Mouse (Mus musculus) heart, adult 2 months (tissue): ENCODE data around the gene Rbm15.

Experiments
- CTCF ChIP-seq: fragments of 200-600 bp; IDR thresholded peaks from 2 replicates; pipeline ENCODE4 v1.8.1; 2022; ENCODE audit warnings: antibody characterized with exemption, mild to moderate bottlenecking, moderate library complexity
- EP300 ChIP-seq: fragments of 200-500 bp; IDR thresholded peaks from 2 replicates; pipeline ENCODE4 v1.6.1; 2011; ENCODE audit warnings: low read depth, low read length, control low read depth; ENCODE audit not compliant: insufficient read depth
- POLR2A ChIP-seq: fragments of 200-500 bp; IDR thresholded peaks from 2 replicates; pipeline ENCODE4 v1.6.1; 2011; ENCODE audit warnings: mild to moderate bottlenecking, low read depth, low read length, control low read depth; ENCODE audit not compliant: insufficient read depth

DNA sequence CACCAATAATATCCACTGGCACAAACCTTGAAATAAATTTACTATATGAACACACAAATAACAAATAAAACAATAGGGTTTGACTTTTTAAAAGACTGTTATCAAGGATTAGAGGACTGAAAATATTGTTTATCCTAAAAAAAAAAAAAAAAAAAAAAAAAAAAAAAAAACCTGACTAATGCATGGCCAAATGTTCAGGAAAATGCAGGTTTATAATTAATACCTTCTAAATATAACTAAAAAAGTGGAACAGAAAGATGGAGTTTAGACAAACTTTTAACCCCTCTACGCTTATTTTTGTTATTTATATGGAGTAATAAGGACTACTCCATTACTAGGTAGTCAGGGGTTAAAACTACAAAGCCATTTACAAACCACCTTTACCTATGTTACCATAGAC, 7.0 kb downstream of the Rbm15 start:
- no peak for TF ChIP-seq CTCF
- no peak for TF ChIP-seq EP300
- no peak for TF ChIP-seq POLR2A
